Mouse (Mus musculus): ENCODE results near the gene Rtn4.

Gene Rtn4

DNA sequence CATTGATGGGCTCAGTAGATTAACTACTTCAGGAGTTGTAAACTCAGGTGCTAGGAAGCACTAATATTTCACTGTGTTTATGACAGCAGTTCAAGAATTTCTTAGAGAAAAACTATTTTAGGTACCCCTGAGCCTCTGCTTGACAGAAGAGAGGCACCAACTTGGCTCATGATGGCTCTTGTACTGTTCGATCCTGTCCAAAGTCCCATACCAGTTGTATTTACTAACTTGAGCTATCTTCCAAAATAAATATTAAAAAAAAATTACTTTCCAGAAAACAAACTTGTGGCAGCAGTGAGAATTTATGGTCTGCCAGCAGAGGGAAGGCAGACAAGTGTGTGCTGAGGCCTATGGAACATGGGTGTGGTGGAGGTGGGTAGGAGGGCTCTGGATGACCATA, 70.0 kb downstream of the Rtn4 start:
- DNase-seq (ENCODE audit: low read depth, low spot score): no peak

DNA sequence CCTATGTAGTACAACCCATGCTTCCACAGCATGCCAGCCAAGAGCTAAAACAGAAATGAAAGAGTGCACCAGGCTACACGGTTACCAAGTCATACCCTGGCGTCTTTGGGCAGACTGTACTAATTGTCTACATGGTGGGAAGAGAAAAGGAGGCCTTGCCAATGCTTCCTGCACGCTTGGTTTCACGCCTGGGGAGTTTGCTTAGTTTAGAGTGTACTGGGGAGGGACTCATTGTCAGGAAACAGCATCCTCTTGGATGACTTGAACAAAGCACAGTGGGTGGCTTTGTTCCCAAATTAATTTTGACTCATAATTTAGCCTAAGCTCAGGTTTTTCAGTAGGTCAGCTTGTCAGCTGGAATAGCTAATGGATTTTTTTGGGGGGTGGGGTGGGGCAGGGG, 72.3 kb downstream of the Rtn4 start:
- DNase-seq (ENCODE audit: low read depth, low spot score): no peak

DNA sequence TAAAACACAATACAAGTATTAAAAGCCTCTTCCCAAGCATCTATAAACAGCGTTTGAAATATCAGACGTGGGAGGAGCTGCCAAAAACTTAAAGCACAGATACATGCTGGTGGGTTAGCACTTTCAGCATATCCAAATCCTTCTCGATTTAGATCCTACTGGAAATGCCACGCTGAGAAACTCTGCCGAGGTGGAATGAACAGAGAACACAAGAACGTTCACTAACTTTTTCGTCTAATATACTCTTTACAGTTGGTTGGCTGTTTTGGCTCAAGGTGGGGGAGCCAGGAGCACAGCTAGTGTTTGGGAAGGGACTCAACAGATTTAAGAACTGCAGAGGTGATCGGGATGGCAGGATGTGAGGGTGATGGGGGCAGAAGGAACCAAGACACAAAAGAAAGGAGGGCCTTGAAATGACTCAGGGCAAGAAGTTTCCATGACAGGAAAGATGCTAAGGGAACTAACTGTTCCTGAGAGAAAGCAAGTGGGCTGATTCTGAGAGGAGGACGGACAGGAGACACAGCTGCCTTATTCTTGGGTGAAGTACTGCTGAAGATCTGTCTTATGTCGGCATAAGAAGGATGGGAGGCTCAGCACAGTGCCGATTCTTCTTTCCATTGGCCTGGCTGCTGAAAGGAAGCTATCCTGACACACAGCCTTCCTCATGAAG, 73.7 kb downstream of the Rtn4 start:
- DNase-seq (ENCODE audit: low read depth, low spot score): no peak

DNA sequence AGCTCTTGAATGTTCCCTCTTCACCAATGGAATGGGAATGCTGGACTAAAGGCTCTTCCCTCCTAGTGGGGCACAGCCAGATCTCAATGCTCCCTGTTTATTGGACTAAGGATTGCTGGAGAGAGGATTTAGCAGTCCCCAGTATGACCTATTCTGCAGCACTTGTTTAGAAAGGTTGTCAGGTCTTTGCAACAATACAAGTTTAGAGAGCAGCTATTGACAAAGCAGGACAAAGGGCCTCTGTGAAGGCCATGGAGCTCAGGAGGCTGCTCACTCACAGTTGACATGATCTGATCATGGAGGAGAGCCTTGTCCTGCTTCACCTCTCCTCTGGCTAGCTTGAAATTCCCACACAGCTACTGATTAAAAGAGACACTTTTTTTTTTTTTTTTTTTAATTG, 75.8 kb downstream of the Rtn4 start:
- no peak for DNase-seq (ENCODE audit: low read depth, low spot score)

DNA sequence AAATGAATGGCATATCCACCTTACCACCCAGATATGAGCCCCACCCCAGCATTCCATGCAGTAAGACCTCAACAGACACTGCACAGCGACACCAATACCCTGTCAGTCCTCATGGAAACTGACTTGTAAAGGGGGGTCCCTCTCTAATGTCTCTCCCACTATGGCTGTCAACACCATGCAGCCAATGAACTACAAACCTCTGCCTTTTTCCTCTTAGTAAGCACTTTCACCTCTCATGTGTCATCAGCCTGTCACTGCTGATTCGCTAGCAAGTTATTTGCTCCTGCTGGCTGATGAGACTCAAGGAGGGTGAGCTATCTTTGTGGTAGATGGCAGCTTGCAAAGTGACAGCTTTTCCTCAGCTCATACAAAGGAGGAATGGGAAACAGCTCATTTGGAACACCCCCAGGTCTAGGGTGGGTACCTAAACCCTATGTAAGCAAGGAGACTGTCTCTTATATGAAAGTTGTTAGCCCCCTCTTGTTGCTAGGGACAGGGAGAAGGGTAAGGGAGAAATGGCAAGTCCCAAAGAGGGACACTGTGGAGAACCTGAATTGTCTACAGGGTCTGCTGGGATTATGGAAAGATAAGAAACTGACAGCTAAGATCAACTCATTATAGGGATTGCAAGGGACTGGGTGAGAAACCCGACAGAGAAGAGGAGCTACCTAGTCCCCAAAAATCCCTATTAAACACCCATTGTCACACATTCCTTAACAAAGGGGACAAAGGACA, 78.1 kb downstream of the Rtn4 start:
- DNase-seq (ENCODE audit: low read depth, low spot score): no peak

DNA sequence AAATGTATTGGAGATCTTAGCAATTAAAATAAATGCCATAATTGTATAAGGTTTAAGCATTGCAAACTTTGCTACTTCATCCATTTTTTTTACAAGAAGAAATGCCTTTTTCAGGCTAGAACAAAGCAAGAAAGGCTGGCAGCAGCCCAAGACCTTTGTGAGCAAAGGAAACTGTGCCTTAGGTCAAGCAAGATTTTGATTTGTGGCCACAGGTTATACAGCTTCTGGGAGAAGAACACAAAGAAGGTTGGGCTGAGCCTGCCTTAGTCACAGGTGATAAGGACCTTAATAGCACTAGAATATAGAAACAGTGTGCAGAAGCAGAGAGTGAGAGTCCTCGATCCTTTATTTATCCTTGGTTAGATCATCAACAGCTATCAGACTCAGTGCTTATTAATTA, 79.5 kb downstream of the Rtn4 start:
- no peak for DNase-seq (ENCODE audit: low read depth, low spot score)

GRCm38 (mm10) chr11:29774296-29774695, 81.5 kb downstream of the Rtn4 start:
- DNase-seq (ENCODE audit: low read depth, low spot score): peak; percentile 18

GRCm38 (mm10) chr11:29774760-29775159, 82.0 kb downstream of the Rtn4 start:
- no peak for DNase-seq (ENCODE audit: low read depth, low spot score)

GRCm38 (mm10) chr11:29777964-29778363, 85.2 kb downstream of the Rtn4 start:
- no peak for DNase-seq (ENCODE audit: low read depth, low spot score)

- no peak for DNase-seq (ENCODE audit: low read depth, low spot score)
Observed at GRCm38 (mm10) chr11:29778936-29779335, 86.2 kb downstream of the Rtn4 start.

DNA sequence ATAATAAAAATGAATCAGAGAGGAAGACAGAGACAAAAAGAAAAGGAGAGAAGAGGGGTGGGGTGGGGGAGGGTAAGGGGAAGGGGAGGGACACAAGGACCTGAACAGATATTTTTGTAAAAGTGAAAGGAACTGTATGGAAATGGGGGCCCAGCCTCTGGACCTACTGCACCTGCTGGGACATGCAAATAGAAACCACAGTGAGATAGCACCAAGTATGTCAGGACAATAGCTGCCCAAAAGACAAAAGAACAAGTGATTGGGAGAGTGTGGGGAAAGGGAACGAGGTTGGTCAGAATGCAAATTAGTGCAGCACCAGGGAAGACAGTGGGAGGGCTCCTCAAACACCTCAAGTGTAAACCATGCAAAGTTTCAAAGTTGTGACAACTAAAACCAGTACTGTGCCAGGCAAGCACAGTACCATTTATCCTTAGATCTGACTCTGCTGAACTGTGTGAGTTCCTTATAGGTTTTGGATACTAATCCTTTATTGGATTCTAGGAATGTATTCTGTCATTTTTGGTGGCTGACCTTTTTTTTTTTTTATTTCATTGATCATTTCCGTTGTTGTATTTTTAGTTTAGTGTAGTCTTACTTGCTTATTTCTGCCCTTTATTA, 86.8 kb downstream of the Rtn4 start:
- no peak for DNase-seq (ENCODE audit: low read depth, low spot score)

- no peak for DNase-seq (ENCODE audit: low read depth, low spot score)
Observed at GRCm38 (mm10) chr11:29786583-29787219, 94.0 kb downstream of the Rtn4 start.

DNA sequence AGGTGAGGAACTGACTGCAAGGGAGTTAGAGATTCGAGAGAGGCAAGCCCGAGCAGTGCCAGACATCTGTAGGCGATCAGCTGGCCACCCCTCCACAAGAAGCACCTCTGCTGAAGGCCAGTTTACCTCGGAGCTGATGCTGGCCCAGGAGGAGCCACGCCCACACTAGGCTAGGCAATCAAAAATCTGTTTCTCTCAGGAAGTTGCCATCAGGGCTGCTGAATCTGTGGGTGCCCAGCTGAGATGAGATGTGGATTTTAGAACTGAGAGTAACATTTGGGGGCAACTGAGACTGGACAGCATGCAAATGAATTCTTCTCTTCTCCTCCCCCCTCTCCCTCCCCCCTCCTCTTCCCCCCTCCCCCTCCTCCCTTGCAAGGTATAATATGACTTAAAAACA, 94.7 kb downstream of the Rtn4 start:
- no peak for DNase-seq (ENCODE audit: low read depth, low spot score)

GRCm38 (mm10) chr11:29788499-29788898, 95.8 kb downstream of the Rtn4 start:
- no peak for DNase-seq (ENCODE audit: low read depth, low spot score)

GRCm38 (mm10) chr11:29788921-29789638, 96.3 kb downstream of the Rtn4 start:
- DNase-seq (ENCODE audit: low read depth, low spot score): peak; percentile 20

GRCm38 (mm10) chr11:29790796-29791195, 98.0 kb downstream of the Rtn4 start:
- DNase-seq (ENCODE audit: low read depth, low spot score): no peak

Data from retina, adult 2 months (tissue).